Mouse (Mus musculus): ENCODE data around the gene Stk39.

Stk39 gene

DNA sequence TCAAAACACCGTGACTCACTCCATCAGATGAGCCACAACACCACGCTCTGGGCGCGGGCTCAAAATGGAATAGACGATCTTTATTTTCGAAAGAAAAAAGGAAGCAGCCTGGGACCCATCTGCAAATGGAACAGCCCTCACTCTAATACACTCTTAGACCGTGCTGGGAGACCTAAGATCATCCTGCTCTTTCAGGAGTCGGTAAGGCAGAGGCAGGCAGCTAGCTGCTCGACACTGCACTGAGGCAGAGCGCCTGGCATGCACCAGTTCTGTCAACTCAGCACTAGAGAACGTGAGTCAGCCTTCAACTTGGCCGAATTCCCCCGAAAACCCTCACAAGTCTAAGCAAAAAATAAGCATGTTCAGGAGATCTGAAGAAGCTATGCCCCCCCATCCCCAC, 104.1 kb downstream of the Stk39 start:
- in situ Hi-C loops (cut with MboI; ENCODE audit: low pct_unique_long_range_greater_than_20kb in 1 of 2, low sequenced_read_pairs in 2 of 2, unreplicated experiment in 1 of 2) = loop anchor here in 1 of 2 experiments (25.0 kb wide), 1 partner anchor 394 kb away; no protein-coding TSS in a partner anchor

DNA sequence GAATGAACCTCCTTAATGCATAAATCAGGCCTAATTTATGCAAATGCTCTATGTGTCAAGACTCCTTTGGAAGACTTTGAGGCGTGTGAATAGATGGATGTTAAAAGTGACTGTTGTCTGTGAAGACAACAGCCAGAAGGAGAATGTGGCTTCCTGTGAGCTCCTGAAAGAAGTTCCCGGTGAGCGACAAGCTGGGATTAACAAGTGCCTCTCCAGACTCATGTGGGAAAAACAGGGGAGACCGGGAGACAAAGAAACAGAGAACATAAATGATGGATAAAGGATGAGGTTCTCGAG, 105.2 kb downstream of the Stk39 start:
- in situ Hi-C loops (cut with MboI; ENCODE audit: low pct_unique_long_range_greater_than_20kb in 1 of 2, low sequenced_read_pairs in 2 of 2, unreplicated experiment in 1 of 2) = loop anchor here in 1 of 2 experiments (25.0 kb wide), 1 partner anchor 395 kb away; no protein-coding TSS in a partner anchor

DNA sequence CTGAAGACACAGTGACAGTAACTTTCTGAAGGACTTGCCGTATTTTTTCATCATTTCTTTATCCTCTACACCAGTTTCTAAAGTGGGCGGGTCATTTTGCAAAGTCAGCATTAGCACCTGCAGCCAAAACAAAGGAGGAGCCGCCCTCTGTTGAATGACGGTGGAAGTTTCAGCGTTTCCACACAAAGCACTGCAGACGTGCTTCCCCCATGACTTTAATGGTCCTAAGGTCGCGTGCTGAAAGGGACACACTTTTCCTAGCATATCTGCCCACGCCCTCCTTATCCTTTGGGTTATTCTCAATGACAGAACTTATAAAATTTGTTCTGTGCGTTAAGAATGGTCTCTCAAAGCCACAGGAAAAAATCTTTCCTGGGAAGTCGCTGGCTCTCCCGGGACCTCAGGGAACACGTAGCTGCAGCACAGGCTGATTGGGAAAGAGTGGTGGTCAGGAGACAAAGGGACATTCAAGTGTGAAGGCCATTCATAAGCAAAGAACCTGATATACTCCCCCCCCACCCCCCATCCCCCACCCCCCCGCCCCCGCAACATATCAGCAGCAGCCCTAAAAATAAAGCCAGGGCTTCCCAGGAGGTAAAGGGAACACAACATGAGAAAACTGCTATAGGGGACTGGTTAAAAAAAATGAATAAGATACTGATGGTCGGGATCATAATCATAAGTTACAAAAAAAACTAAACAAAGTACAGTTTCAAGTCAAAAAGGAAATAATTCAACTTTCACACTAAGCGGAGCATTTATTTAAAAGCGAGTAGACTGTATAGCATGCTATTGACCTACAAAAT, 105.8 kb downstream of the Stk39 start:
- in situ Hi-C loops (cut with MboI; ENCODE audit: low pct_unique_long_range_greater_than_20kb in 1 of 2, low sequenced_read_pairs in 2 of 2, unreplicated experiment in 1 of 2) = loop anchor here in 1 of 2 experiments (25.0 kb wide), 1 partner anchor 396 kb away; no protein-coding TSS in a partner anchor

DNA sequence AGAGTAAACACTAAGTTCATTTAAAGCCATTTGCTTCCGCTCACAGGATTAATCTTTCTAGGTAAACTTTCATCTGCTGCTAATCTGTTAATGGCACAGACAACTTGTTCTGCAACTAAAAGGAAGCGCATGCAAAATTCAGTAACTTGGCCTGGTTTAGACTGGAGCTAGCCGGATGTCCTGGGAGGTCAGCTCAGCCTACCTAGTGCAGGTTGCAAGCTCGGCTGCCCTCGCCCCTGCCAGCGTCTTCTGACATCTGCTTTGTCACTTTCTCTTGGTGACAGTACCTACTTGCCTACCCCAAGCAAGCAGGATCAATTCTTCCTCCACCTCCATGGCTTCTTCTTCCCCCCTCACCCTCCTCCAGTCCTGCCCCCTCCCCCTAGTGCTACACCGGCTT, 106.6 kb downstream of the Stk39 start:
- in situ Hi-C loops (cut with MboI; ENCODE audit: low pct_unique_long_range_greater_than_20kb in 1 of 2, low sequenced_read_pairs in 2 of 2, unreplicated experiment in 1 of 2) = loop anchor here in 1 of 2 experiments (25.0 kb wide), 1 partner anchor 397 kb away; no protein-coding TSS in a partner anchor

DNA sequence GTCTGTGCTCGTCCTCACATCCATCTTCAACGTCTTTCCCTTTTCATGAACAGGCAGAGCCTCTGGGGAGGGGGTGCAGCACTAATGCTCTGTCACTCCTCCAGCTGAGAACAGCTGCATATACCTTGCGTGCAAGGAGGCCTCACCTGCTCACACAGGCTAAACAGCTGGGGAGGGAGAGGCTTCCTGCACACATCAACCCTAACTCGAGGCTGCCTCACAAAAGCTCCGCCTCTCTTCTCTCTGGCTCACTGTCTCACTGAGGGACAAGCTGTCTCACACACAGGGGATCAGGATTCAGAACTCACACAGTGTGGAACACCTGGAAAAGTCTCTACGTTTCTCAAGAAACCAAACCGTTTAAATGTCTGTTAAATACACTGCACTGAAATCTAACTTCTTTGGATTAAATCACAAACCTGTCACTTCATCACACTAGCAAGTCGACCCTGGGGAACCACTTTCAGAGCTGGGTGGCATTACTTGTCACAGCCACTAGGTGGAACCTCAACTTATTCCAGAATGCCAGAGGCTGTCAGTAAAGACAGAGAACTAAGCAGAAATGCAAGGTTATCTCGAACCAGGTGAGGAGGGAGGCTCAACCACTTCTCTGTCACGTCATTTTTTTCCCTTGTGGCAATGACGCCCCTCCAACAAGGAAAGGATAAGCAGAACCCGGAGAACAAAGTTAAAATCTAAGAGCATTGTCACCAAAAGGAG, 107.7 kb downstream of the Stk39 start:
- in situ Hi-C loops (cut with MboI; ENCODE audit: low pct_unique_long_range_greater_than_20kb in 1 of 2, low sequenced_read_pairs in 2 of 2, unreplicated experiment in 1 of 2) = loop anchor here in 1 of 2 experiments (25.0 kb wide), 1 partner anchor 398 kb away; no protein-coding TSS in a partner anchor

DNA sequence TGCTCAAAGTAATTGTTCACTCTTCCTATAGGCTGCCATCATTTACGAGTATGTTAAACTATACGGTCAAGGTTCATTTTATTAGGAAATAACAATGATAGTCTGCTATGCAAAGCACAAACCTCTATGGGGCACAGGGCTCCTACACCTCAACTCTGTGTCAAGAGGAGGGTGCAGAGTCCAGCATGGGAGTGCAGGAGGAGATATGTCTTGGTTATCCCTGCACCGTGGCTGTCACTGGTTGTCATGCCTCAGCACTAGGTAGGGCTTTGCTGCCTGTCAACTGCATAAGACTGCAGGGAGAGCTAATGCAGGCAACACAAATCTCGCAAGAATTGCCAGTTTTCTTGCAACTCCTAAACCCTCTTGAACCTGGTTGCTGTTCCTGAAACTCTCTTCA, 108.9 kb downstream of the Stk39 start:
- in situ Hi-C loops (cut with MboI; ENCODE audit: low pct_unique_long_range_greater_than_20kb in 1 of 2, low sequenced_read_pairs in 2 of 2, unreplicated experiment in 1 of 2) = loop anchor here in 1 of 2 experiments (25.0 kb wide), 1 partner anchor 399 kb away; no protein-coding TSS in a partner anchor

DNA sequence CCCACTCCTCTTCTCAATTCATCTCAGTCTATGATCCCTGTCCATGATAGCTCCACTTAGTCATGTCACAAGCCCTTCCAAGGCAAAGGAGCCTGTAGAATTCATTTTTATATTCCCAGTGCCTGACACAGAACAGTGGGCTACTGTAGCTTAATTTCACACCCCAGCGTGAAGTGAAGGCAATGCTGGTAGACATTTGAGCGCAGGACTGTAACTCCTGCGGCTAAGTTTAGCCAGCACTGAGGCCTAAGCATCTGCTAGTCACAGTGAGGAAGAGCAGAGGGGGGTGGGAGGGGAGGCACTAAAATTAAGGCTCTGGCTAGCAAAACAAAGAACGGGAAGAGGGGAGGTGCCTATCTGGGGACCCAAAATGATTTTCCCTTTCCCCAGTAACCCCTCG, 110.4 kb downstream of the Stk39 start:
- in situ Hi-C loops (cut with MboI; ENCODE audit: low pct_unique_long_range_greater_than_20kb in 1 of 2, low sequenced_read_pairs in 2 of 2, unreplicated experiment in 1 of 2) = loop anchor here in 1 of 2 experiments (25.0 kb wide), 1 partner anchor 401 kb away; no protein-coding TSS in a partner anchor

DNA sequence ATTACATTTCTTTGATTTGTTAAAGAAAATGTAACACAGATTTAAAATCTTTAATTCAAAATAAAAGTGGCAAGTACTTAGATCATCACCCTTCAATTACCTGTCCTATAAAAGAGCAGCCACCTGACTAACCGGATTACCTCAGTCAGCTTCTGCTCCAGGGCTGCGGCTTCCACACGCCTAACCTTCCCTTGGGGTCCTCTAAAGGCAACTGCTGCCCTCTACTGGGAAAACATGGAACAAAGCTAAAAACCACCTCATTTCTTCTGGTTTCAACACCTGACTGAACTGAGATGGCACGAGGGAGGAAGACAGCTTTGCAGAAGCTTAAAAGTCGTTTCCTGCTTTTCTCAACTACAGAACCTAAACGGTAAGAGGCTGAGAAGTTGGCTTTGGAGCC, 121.4 kb downstream of the Stk39 start:
- in situ Hi-C loops (cut with MboI; ENCODE audit: low pct_unique_long_range_greater_than_20kb in 1 of 2, low sequenced_read_pairs in 2 of 2, unreplicated experiment in 1 of 2) = loop anchor here in 1 of 2 experiments (25.0 kb wide), 1 partner anchor 412 kb away; no protein-coding TSS in a partner anchor

DNA sequence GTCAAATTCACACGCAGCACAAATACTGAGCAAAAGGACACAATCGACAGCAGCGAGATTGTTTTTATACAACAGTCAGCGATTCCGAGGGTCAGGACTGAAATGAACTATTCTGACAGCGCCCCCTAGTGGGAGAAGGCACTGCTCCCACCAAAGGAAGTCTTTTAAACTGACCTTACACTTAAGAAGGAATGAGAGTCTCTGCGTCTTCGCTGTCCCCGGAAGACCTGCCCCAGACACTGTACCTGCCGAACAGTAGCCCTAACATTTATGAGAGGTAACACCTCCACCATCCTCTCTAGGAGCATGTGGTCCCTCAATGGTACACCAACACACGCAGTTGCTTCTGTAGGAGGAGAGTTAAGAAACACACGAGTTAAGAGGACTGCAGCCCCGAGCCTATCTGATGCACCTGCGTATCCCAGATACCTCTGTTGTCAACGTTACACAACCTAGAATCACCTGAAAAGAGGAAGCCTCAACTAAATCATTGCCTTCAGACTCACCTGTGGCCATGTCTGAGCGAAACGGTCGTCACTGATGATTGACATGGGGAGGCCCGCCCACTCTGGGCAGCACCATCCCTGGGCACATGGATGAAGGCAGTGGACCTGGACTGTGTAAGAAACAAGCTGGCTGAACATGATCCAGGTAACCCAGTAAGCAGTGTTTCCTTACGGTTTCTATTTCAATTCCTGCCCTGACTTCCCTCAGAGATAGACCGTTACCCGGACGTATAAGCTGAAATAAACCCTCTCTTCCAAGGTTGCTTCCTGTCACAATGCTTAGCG, 122.3 kb downstream of the Stk39 start:
- in situ Hi-C loops (cut with MboI; ENCODE audit: low pct_unique_long_range_greater_than_20kb in 1 of 2, low sequenced_read_pairs in 2 of 2, unreplicated experiment in 1 of 2) = loop anchor here (10.0 to 25.0 kb wide), 5 partner anchors 115 to 413 kb away; no protein-coding TSS in a partner anchor

DNA sequence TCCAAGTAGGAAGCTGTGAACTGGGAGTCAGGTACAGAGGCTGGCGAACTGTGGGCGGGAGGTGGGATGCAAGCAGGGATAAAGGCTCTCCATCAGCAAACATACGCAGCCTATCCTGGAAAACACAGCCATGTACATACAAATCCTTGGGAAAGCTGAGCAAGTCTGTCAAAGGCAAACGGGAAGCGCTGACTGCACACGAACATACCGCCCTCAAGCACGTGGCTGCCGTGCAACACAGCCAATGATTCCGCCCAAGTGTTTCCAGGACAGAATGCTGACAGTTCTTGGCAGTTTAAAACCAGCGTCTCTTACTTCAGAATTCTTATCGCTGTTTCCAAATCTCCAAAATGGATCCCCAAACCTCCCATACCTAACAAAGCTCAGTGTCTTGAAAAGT, 123.1 kb downstream of the Stk39 start:
- in situ Hi-C loops (cut with MboI; ENCODE audit: low pct_unique_long_range_greater_than_20kb in 1 of 2, low sequenced_read_pairs in 2 of 2, unreplicated experiment in 1 of 2) = loop anchor here (10.0 to 25.0 kb wide), 4 partner anchors 114 to 237 kb away; no protein-coding TSS in a partner anchor

DNA sequence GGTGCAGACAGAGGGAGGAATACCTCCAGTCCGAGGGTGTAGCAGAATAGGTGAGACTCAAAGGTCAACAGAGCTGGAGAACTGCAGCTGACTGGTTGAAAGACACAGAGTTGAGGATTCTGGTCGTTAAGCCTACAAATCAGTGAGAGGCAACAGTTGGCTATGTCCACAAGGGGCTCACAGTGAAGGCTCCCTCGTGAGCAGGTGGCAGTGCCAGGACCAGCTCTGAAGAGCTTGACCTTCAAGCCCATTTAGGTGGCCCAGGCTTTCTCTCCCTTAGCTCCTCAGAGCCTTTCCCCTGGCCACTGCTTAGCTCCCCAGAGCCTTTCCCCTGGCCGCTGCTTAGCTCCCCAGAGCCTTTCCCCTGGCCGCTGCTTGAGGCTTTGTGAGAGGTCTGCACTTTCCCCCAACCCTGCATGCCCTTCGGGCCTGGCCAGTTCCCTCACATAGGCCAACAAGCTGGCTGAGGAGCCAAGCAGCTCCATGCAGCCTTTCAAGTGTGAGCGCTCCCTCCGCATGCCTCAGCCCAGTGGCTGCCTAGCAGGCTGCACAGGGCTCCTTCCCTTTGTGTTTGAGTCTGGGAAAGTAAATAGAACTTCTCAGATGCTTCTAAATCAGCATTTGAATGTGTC, 125.3 kb downstream of the Stk39 start:
- in situ Hi-C loops (cut with MboI; ENCODE audit: low pct_unique_long_range_greater_than_20kb in 1 of 2, low sequenced_read_pairs in 2 of 2, unreplicated experiment in 1 of 2) = loop anchor here (10.0 to 25.0 kb wide), 4 partner anchors 112 to 234 kb away; no protein-coding TSS in a partner anchor

DNA sequence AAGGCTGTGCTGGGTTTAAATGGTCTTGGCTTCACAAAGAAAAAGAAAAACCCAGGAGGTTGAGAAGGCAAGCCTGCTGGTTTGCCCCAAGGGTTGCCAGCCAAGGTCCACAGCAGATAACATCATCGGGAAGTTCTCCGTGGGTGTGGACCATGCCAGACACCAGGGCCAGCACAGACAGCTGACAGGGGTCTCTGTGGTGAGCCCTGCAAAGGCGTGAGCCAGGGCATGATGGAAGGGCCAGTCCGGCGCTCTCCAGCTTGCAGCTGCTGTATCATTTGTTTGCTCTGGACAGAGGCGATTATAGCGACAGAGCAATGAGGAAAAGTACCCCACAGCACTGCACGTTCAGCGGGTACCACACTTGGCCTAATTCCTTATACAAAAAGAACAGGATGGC, 126.8 kb downstream of the Stk39 start:
- in situ Hi-C loops (cut with MboI; ENCODE audit: low pct_unique_long_range_greater_than_20kb in 1 of 2, low sequenced_read_pairs in 2 of 2, unreplicated experiment in 1 of 2) = loop anchor here (10.0 to 25.0 kb wide), 4 partner anchors 110 to 233 kb away; no protein-coding TSS in a partner anchor

DNA sequence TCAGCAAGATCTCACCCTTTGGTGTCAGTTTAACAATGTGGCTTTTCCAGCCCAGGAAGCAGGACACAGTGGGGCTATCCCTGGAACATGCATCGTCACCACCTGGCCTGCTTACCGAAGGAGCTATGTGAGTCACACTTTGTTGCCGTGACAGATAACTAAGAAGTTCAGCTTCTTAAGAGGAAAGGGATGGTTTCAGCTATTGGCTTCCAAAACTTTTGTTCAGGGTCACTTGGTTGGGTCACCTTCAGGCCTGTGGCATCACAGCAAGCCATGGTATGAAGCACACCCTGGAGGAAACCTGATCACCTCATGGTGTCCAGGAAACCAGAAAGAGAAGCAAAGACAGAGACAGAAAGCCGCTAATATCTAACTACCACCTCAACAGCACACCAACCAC, 128.3 kb downstream of the Stk39 start:
- in situ Hi-C loops (cut with MboI; ENCODE audit: low pct_unique_long_range_greater_than_20kb in 1 of 2, low sequenced_read_pairs in 2 of 2, unreplicated experiment in 1 of 2) = loop anchor here (10.0 to 25.0 kb wide), 4 partner anchors 109 to 231 kb away; no protein-coding TSS in a partner anchor

DNA sequence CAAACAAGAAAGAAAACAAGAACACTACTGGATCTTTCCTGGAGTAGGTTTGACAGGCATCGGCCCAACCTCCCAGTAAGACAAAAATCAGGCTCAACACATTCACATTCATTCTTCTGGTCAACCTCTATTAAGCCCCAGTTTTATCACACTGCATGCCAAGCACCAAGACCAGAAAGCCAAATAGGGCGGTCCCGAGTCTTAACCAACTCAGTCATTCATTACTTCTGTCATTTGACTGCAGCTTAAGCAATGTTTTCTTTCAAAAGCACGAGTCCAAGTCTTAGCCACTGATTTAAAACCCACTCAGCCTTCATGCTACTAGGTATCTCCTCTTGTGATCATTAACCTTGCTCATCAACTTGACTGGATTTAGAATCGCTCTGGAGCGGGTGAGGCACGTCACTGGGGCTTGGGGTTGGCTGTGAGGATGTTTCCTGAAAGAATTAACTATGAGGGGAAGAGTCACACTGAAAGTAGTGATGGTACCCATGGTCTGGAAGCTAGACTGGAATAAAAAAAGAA, 129.9 kb downstream of the Stk39 start:
- in situ Hi-C loops (cut with MboI; ENCODE audit: low pct_unique_long_range_greater_than_20kb in 1 of 2, low sequenced_read_pairs in 2 of 2, unreplicated experiment in 1 of 2) = loop anchor here (10.0 to 25.0 kb wide), 4 partner anchors 107 to 230 kb away; no protein-coding TSS in a partner anchor

DNA sequence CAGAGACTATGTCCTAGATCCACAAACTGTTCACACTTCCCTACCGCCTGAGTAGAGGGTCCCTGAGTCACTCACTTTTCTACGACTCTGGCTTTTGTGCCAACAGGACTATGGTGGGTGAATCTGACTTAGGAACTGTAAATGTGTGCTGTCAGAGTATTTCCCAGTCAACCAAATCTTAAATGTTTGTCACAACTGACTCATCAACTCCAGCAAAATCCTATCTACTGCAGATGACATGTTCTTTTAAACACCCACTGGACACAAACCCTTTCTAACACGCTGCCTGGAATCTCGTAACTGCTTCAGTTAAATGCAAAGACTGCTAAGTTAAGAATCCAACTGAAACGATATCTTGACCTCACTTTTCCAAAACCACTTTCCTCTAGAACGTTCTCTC, 135.2 kb downstream of the Stk39 start:
- in situ Hi-C loops (cut with MboI; ENCODE audit: low pct_unique_long_range_greater_than_20kb in 1 of 2, low sequenced_read_pairs in 2 of 2, unreplicated experiment in 1 of 2) = loop anchor here in 1 of 2 experiments (25.0 kb wide), 1 partner anchor 225 kb away; no protein-coding TSS in a partner anchor

DNA sequence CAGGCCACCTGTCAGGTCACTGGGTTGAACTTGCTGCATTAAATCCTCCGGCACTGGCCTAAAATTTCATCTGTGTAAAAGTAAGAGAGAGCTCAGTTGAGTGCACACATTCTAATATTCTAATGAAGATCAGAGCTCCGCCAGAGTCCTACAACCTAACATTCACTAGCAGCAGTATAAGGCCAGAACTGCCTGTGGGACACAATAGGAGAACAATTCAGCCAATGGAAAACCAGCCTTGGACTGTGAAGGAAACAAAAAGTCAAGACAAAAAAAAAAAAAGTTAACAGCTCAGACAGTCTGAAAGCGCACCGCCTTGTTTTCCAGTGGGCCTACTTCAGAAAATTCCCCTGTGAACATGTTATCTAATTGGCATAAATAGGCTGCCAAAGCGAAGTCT, 137.1 kb downstream of the Stk39 start:
- in situ Hi-C loops (cut with MboI; ENCODE audit: low pct_unique_long_range_greater_than_20kb in 1 of 2, low sequenced_read_pairs in 2 of 2, unreplicated experiment in 1 of 2) = loop anchor here in 1 of 2 experiments (25.0 kb wide), 1 partner anchor 223 kb away; no protein-coding TSS in a partner anchor

DNA sequence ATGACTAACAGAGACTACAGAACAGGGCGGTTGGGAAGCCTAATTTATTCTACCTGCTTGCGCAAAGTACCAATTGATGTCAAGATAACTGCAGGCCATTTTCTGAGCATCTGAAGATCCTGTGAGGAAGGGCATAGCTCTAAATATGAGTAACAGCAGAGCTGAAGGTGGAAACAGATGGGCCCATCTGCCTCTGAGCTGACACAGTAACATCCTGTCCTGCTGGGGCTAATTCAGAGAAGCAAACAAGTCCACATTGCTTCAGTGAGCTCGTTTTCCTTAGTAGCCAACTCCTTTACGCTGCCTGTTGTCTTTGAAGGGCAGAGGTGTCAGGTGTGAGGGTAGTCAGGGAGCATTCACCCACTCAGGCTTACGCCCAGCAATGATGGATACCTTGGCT, 146.8 kb downstream of the Stk39 start:
- in situ Hi-C loops (cut with MboI; ENCODE audit: low pct_unique_long_range_greater_than_20kb in 1 of 2, low sequenced_read_pairs in 2 of 2, unreplicated experiment in 1 of 2) = loop anchor here in 1 of 2 experiments (25.0 kb wide), 1 partner anchor 213 kb away; no protein-coding TSS in a partner anchor
